Mouse (Mus musculus): ENCODE data around the gene Gm17571. TPM values are rescaled to one million over a fixed set of nuclear protein-coding genes. Genes with fewer than 3 reads are reported as not detected.
A peak's percentile ranks its signal among the peaks of the same experiment; 100 is the strongest.

Gm17571 gene
- polyA plus RNA-seq, 1 experiment from 2014 or later: not detected

- no peak overlapping the region for H3K9ac ChIP-seq (ENCODE audit: low read length)
- no peak overlapping the region for H3K27ac ChIP-seq (ENCODE audit: low read depth)
- ATAC-seq (replicated peaks; ENCODE audit: low FRiP score, low TSS enrichment, low read depth) (no peak), DNase-seq (ENCODE audit: low spot score) (no peak)
- peaks cover 10% of the 10 kb centered on the region for H3K4me1 ChIP-seq (replicated peaks; ENCODE audit: control insufficient read depth, insufficient read depth, low read length)
- 61% methylated on average over 4 of the region's 4 CpGs for WGBS
- no peak overlapping the region for H3K4me2 ChIP-seq (ENCODE audit: low read length)
- H3K4me3 ChIP-seq (ENCODE audit: low read depth, low read length): no peak overlapping the region
- H3K9me3 ChIP-seq (ENCODE audit: control insufficient read depth, low read length): no peaks in the 10 kb centered on the region
- H3K27me3 ChIP-seq (replicated peaks; ENCODE audit: control insufficient read depth, insufficient read depth, low read length): no peaks in the 10 kb centered on the region
- H3K36me3 ChIP-seq (ENCODE audit: control insufficient read depth, insufficient read depth, low read length): no peaks in the 10 kb centered on the region
Measured at GRCm38 (mm10) chr9:13465358-13466020, 18.9 kb upstream of the Gm17571 start.

- ATAC-seq (replicated peaks; ENCODE audit: low FRiP score, low TSS enrichment, low read depth) (no peak), DNase-seq (ENCODE audit: low spot score) (no peak)
- Histone ChIP-seq H3K9me3 (ENCODE audit: control insufficient read depth, low read length) (no peaks in the 10 kb centered on the region), H3K4me3 (ENCODE audit: low read depth, low read length) (no peak overlapping the region), H3K4me2 (ENCODE audit: low read length) (no peak overlapping the region), H3K27me3 (replicated peaks; ENCODE audit: control insufficient read depth, insufficient read depth, low read length) (no peaks in the 10 kb centered on the region), H3K4me1 (replicated peaks; ENCODE audit: control insufficient read depth, insufficient read depth, low read length) (no peaks in the 10 kb centered on the region; the same call in 1 of the 2 replicates), H3K36me3 (ENCODE audit: control insufficient read depth, insufficient read depth, low read length) (no peaks in the 10 kb centered on the region), H3K27ac (ENCODE audit: low read depth) (no peak overlapping the region), H3K9ac (ENCODE audit: low read length) (no peak overlapping the region)
- 93% methylated on average over 1 of the region's 1 CpGs for WGBS
Measured at GRCm38 (mm10) chr9:13460926-13461325, 14.4 kb upstream of the Gm17571 start.

GRCm38 (mm10) chr9:13460012-13460411 is 13.5 kb upstream of the Gm17571 start:
- Histone ChIP-seq H3K4me1 (replicated peaks; ENCODE audit: control insufficient read depth, insufficient read depth, low read length) (no peaks in the 10 kb centered on the region; the same call in 1 of the 2 replicates), H3K27me3 (replicated peaks; ENCODE audit: control insufficient read depth, insufficient read depth, low read length) (no peaks in the 10 kb centered on the region), H3K4me2 (ENCODE audit: low read length) (no peak overlapping the region), H3K36me3 (ENCODE audit: control insufficient read depth, insufficient read depth, low read length) (no peaks in the 10 kb centered on the region), H3K4me3 (ENCODE audit: low read depth, low read length) (no peak overlapping the region), H3K9ac (ENCODE audit: low read length) (no peak overlapping the region), H3K9me3 (ENCODE audit: control insufficient read depth, low read length) (no peaks in the 10 kb centered on the region), H3K27ac (ENCODE audit: low read depth) (no peak overlapping the region)
- DNase-seq (ENCODE audit: low spot score) (no peak), ATAC-seq (replicated peaks; ENCODE audit: low FRiP score, low TSS enrichment, low read depth) (no peak)
- WGBS: 77% methylated on average over 3 of the region's 3 CpGs

DNA sequence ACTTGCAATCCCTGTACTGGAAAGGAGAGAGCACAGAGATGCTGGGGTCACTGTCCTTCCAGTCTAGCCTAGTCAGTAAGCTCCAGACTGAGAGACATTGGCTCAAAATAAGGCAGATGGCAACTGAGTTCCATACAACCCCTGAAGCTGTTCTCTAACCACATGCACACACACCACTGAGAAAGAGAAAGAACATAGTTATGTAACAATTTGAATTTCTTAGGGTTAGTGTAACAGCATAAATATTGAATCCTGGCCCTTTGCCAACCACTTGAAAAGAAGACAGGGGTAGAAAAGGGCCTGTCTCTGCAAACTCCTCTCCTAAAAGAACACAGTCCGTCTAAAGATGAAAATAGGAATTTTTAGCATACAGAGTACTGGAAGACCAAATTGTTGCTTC is 12.8 kb upstream of the Gm17571 start:
- Histone ChIP-seq H3K4me3 (ENCODE audit: low read depth, low read length) (no peak overlapping the region), H3K9ac (ENCODE audit: low read length) (no peak overlapping the region), H3K4me2 (ENCODE audit: low read length) (no peak overlapping the region), H3K27ac (ENCODE audit: low read depth) (no peak overlapping the region), H3K4me1 (replicated peaks; ENCODE audit: control insufficient read depth, insufficient read depth, low read length) (peaks cover 3% of the 10 kb centered on the region; the same call in 1 of the 2 replicates), H3K36me3 (ENCODE audit: control insufficient read depth, insufficient read depth, low read length) (no peaks in the 10 kb centered on the region), H3K9me3 (ENCODE audit: control insufficient read depth, low read length) (no peaks in the 10 kb centered on the region), H3K27me3 (replicated peaks; ENCODE audit: control insufficient read depth, insufficient read depth, low read length) (no peaks in the 10 kb centered on the region)
- 33% methylated on average over 1 of the region's 1 CpGs for WGBS
- DNase-seq (ENCODE audit: low spot score): no peak
- no peak for ATAC-seq (replicated peaks; ENCODE audit: low FRiP score, low TSS enrichment, low read depth)

GRCm38 (mm10) chr9:13457774-13458173 is 11.2 kb upstream of the Gm17571 start:
- 89% methylated on average over 6 of the region's 6 CpGs for WGBS
- no peak overlapping the region for H3K4me3 ChIP-seq (ENCODE audit: low read depth, low read length)
- no peak for ATAC-seq (replicated peaks; ENCODE audit: low FRiP score, low TSS enrichment, low read depth)

GRCm38 (mm10) chr9:13455231-13455630 is 8.7 kb upstream of the Gm17571 start:
- no peaks in the 10 kb centered on the region for H3K36me3 ChIP-seq (ENCODE audit: control insufficient read depth, insufficient read depth, low read length)
- DNase-seq (ENCODE audit: low spot score) (no peak), ATAC-seq (replicated peaks; ENCODE audit: low FRiP score, low TSS enrichment, low read depth) (no peak)
- peaks cover 3% of the 10 kb centered on the region; the same call in 1 of the 2 replicates for H3K4me1 ChIP-seq (replicated peaks; ENCODE audit: control insufficient read depth, insufficient read depth, low read length)
- H3K4me2 ChIP-seq (ENCODE audit: low read length): no peak overlapping the region
- H3K27me3 ChIP-seq (replicated peaks; ENCODE audit: control insufficient read depth, insufficient read depth, low read length): no peaks in the 10 kb centered on the region
- H3K4me3 ChIP-seq (ENCODE audit: low read depth, low read length): no peak overlapping the region
- no peak overlapping the region; the same call in 1 of the 2 replicates for H3K27ac ChIP-seq (ENCODE audit: low read depth)
- no peak overlapping the region for H3K9ac ChIP-seq (ENCODE audit: low read length)
- 47% methylated on average over 1 of the region's 1 CpGs for WGBS
- H3K9me3 ChIP-seq (ENCODE audit: control insufficient read depth, low read length): no peaks in the 10 kb centered on the region

More at GRCm38 (mm10) chr9:13457774-13458173, 11.2 kb upstream of the Gm17571 start:
- Histone ChIP-seq H3K27me3 (replicated peaks; ENCODE audit: control insufficient read depth, insufficient read depth, low read length) (no peaks in the 10 kb centered on the region), H3K36me3 (ENCODE audit: control insufficient read depth, insufficient read depth, low read length) (no peaks in the 10 kb centered on the region), H3K27ac (ENCODE audit: low read depth) (no peak overlapping the region), H3K4me1 (replicated peaks; ENCODE audit: control insufficient read depth, insufficient read depth, low read length) (peaks cover 3% of the 10 kb centered on the region; the same call in 1 of the 2 replicates), H3K4me2 (ENCODE audit: low read length) (no peak overlapping the region), H3K9me3 (ENCODE audit: control insufficient read depth, low read length) (no peaks in the 10 kb centered on the region), H3K9ac (ENCODE audit: low read length) (no peak overlapping the region)
- no peak for DNase-seq (ENCODE audit: low spot score)

DNA sequence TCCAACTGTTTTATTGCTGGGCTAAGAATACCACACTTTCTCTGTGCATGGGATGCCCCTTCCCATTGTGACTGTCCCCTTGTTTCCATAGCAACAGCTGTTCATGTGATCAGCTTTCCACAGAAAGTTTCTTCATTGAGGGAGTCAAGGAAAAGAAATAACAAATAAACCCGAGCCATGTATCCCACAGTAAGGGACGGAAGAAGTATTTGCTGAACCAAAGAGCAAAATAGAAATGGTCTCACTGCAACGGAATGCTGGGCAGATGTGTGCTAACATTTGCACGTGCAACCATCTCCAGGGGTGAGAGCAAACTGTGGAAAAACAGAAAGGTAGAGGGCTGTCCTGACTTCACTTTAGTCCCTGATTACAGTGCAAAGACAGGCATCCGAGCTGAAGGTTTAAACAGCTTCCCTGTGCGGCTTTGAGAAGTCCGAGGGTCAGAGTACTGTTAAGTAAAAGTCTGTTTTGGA is 8.1 kb upstream of the Gm17571 start:
- DNase-seq (ENCODE audit: low spot score) (peak; percentile 62), ATAC-seq (replicated peaks; ENCODE audit: low FRiP score, low TSS enrichment, low read depth) (0 out of 2 replicates have a peak, but pooled peaks have one; percentile 43)
- H3K9ac ChIP-seq (ENCODE audit: low read length): no peak overlapping the region
- 21% methylated on average over 7 of the region's 7 CpGs for WGBS
- H3K27ac ChIP-seq (ENCODE audit: low read depth): no peak overlapping the region; the same call in 1 of the 2 replicates
- no peak overlapping the region for H3K4me2 ChIP-seq (ENCODE audit: low read length)
- H3K9me3 ChIP-seq (ENCODE audit: control insufficient read depth, low read length): no peaks in the 10 kb centered on the region
- no peaks in the 10 kb centered on the region for H3K27me3 ChIP-seq (replicated peaks; ENCODE audit: control insufficient read depth, insufficient read depth, low read length)
- no peak overlapping the region for H3K4me3 ChIP-seq (ENCODE audit: low read depth, low read length)
- H3K36me3 ChIP-seq (ENCODE audit: control insufficient read depth, insufficient read depth, low read length): no peaks in the 10 kb centered on the region
- peaks cover 3% of the 10 kb centered on the region; the same call in 1 of the 2 replicates for H3K4me1 ChIP-seq (replicated peaks; ENCODE audit: control insufficient read depth, insufficient read depth, low read length)

- Histone ChIP-seq H3K27ac (ENCODE audit: low read depth) (no peak overlapping the region), H3K36me3 (ENCODE audit: control insufficient read depth, insufficient read depth, low read length) (no peaks in the 10 kb centered on the region), H3K9me3 (ENCODE audit: control insufficient read depth, low read length) (no peaks in the 10 kb centered on the region), H3K9ac (ENCODE audit: low read length) (no peak overlapping the region), H3K4me1 (replicated peaks; ENCODE audit: control insufficient read depth, insufficient read depth, low read length) (no peaks in the 10 kb centered on the region), H3K27me3 (replicated peaks; ENCODE audit: control insufficient read depth, insufficient read depth, low read length) (no peaks in the 10 kb centered on the region), H3K4me3 (ENCODE audit: low read depth, low read length) (no peak overlapping the region), H3K4me2 (ENCODE audit: low read length) (no peak overlapping the region)
- no peak for ATAC-seq (replicated peaks; ENCODE audit: low FRiP score, low TSS enrichment, low read depth)
- no peak for DNase-seq (ENCODE audit: low spot score)
- 89% methylated on average over 3 of the region's 3 CpGs for WGBS
Measured at GRCm38 (mm10) chr9:13448716-13449115, 2.2 kb upstream of the Gm17571 start.

DNA sequence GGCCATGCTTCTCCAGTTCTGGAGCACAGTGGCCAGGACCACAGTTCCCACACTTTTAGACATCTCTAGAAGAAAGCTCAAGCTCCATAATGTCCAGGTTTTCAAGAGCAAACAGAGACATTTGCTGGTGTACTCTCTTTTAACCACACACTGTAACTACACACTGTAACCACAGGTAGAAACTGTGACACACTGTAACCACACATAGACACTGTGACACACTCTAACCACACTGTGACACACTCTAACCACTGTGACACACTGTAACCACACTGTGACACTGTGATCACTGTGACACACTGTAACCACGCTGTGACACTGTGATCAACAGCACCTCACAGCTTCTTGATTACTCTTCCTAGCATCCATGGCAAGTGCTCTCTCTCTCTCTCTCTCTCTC is 317 bp downstream of the Gm17571 start:
- Histone ChIP-seq H3K4me1 (replicated peaks; ENCODE audit: control insufficient read depth, insufficient read depth, low read length) (no peaks in the 10 kb centered on the region), H3K9ac (ENCODE audit: low read length) (no peak overlapping the region), H3K36me3 (ENCODE audit: control insufficient read depth, insufficient read depth, low read length) (no peaks in the 10 kb centered on the region), H3K4me3 (ENCODE audit: low read depth, low read length) (no peak overlapping the region), H3K4me2 (ENCODE audit: low read length) (no peak overlapping the region), H3K9me3 (ENCODE audit: control insufficient read depth, low read length) (no peaks in the 10 kb centered on the region), H3K27me3 (replicated peaks; ENCODE audit: control insufficient read depth, insufficient read depth, low read length) (no peaks in the 10 kb centered on the region), H3K27ac (ENCODE audit: low read depth) (no peak overlapping the region)
- whole genome bisulfite sequencing: 74% methylated on average over 1 of the region's 1 CpGs
- no peak for ATAC-seq (replicated peaks; ENCODE audit: low FRiP score, low TSS enrichment, low read depth)
- DNase-seq (ENCODE audit: low spot score): no peak
